Comparison of ENCODE assay signal across 13 mouse cellular contexts in genomic region chr7:135539429-135539828, GRCm38 (mm10). TPM values are rescaled to one million over a fixed set of nuclear protein-coding genes. Genes with fewer than 3 reads are reported as not detected.
DNase-seq lines count a peak whose midpoint lies in the region; ATAC-seq and TF ChIP-seq lines count a peak whose summit lies in the region.
"Had no signal": no experiment of that assay in that cellular context is flagged by ENCODE, and none has a peak within 500 bp of the region (broad histone marks: within the 10 kb centered on the region; RNA-seq: fewer than 3 reads in every experiment).

No protein-coding gene starts in this region.

- peak overlapping the region; percentile 76 for H3K4me2 ChIP-seq in midbrain, postnatal 0 days (ENCODE audit: low read depth, low read length, poor library complexity, severe bottlenecking)

- peaks cover 43% of the 10 kb centered on the region for H3K36me3 ChIP-seq in megakaryocyte, embryonic 14.5 days (replicated peaks; ENCODE audit: low read length)
- H3K36me3 ChIP-seq in midbrain, postnatal 0 days (ENCODE audit: insufficient read depth, low read length): no peaks in the 10 kb centered on the region

- H3K9me3 ChIP-seq in megakaryocyte, embryonic 14.5 days: no peaks in the 10 kb centered on the region
- no peaks in the 10 kb centered on the region for H3K9me3 ChIP-seq in midbrain, postnatal 0 days (ENCODE audit: low read length)

- H3K4me3 ChIP-seq in megakaryocyte, embryonic 14.5 days (replicated peaks): peak overlapping the region; percentile 97
- peak overlapping the region; percentile 81 for H3K4me3 ChIP-seq in midbrain, postnatal 0 days (ENCODE audit: low read depth, low read length)

- H3K4me1 ChIP-seq in megakaryocyte, embryonic 14.5 days: peaks cover 90% of the 10 kb centered on the region
- peaks cover 8% of the 10 kb centered on the region; the same call in 1 of the 2 replicates for H3K4me1 ChIP-seq in midbrain, postnatal 0 days (ENCODE audit: insufficient read depth, low read length)

- ATAC-seq in megakaryocyte, adult 5-6 weeks (ENCODE audit: poor library complexity, severe bottlenecking): no peak
- 0 out of 2 replicates have a peak, but pooled peaks have one; percentile 14 for ATAC-seq in granulocyte monocyte progenitor cell, adult 5-6 weeks (replicated peaks; ENCODE audit: poor library complexity, severe bottlenecking)
- ATAC-seq in midbrain, postnatal 0 days (ENCODE audit: low FRiP score): no peak

- no peak for TF ChIP-seq CTCF in midbrain, postnatal 0 days (IDR thresholded peaks at IDR 0.05)

- peak; percentile 88 for DNase-seq in heart, adult 11 months
- no peak for DNase-seq in heart, postnatal 14 days
- no peak for DNase-seq in midbrain, postnatal 0 days (ENCODE audit: low spot score)
- no peak for DNase-seq in thymus, postnatal 25 days
- DNase-seq in lung, postnatal 36 days: no peak
- DNase-seq: cerebellum, postnatal 36 days; kidney, adult 2 months had no signal

- H3K9ac ChIP-seq in midbrain, postnatal 0 days (replicated peaks; ENCODE audit: low read length, poor library complexity, severe bottlenecking): no peak overlapping the region

- intact Hi-C loops in heart, postnatal 14 days (cut with DNase I): loop anchor here (5.0 kb wide), 1 partner anchor 198 kb away; no protein-coding TSS in a partner anchor

- no peaks in the 10 kb centered on the region for H3K27me3 ChIP-seq in megakaryocyte, embryonic 14.5 days (replicated peaks)
- H3K27me3 ChIP-seq in midbrain, postnatal 0 days (ENCODE audit: insufficient read depth, low read length): no peaks in the 10 kb centered on the region

- 94% methylated on average over 2 of the region's 2 CpGs for WGBS in midbrain, postnatal 0 days

- no peak overlapping the region for H3K27ac ChIP-seq in midbrain, postnatal 0 days (ENCODE audit: low read depth, low read length)

RNA-seq across cellular contexts. Expression of gene Ptpre, which starts 2.1 kb away (rescaled TPM):
- total RNA-seq in heart, postnatal 14 days (2021): 1 to 10 TPM; 4.1 to 4.4 TPM
- polyA plus RNA-seq in megakaryocyte, embryonic 14.5 days (2012; ENCODE audit: insufficient read depth, low replicate concordance): 7.7 and 12.3 TPM in 2 replicates
- total RNA-seq in megakaryocyte, adult 5-6 weeks (2015): 86.4 and 88.1 TPM in 2 replicates
- total RNA-seq in megakaryocyte, adult 5-6 weeks (2017): 83.6 and 93.5 TPM in 2 replicates
- total RNA-seq in granulocyte monocyte progenitor cell, adult 5-6 weeks (2014; fragmentation: Nextera tagmentation): 74.9 and 86.6 TPM in 2 replicates
- 48.3 and 49.8 TPM in 2 replicates for total RNA-seq in granulocyte monocyte progenitor cell, adult 5-6 weeks (2017)
- total RNA-seq in midbrain, postnatal 0 days (2014; rRNA removed): 14.2 and 14.6 TPM in 2 replicates
- polyA plus RNA-seq in midbrain, postnatal 0 days (2015; fragmentation: Nextera tagmentation; extraction: Ambion mirVana): 7.2 and 9.2 TPM in 2 replicates

RNA-seq across cellular contexts. Expression of gene Clrn3, which starts 11.0 kb away (rescaled TPM):
- not detected for total RNA-seq in heart, postnatal 14 days (2021)
- polyA plus RNA-seq in megakaryocyte, embryonic 14.5 days (2012; ENCODE audit: insufficient read depth, low replicate concordance): not detected in 2 replicates
- total RNA-seq in megakaryocyte, adult 5-6 weeks (2015): not detected in 2 replicates
- 0.28 TPM in 1 of 2 replicates, not detected in the other for total RNA-seq in megakaryocyte, adult 5-6 weeks (2017)
- total RNA-seq in granulocyte monocyte progenitor cell, adult 5-6 weeks (2014; fragmentation: Nextera tagmentation): not detected in 2 replicates
- 0.04 TPM in 1 of 2 replicates, not detected in the other for total RNA-seq in granulocyte monocyte progenitor cell, adult 5-6 weeks (2017)
- total RNA-seq in midbrain, postnatal 0 days (2014; rRNA removed): not detected in 2 replicates
- not detected in 2 replicates for polyA plus RNA-seq in midbrain, postnatal 0 days (2015; fragmentation: Nextera tagmentation; extraction: Ambion mirVana)
- total RNA-seq: heart, adult 18-20 months; liver, adult 2 months; monocyte, adult 5-6 weeks had no signal
